Mouse (Mus musculus) lung, postnatal 0 days (tissue): ENCODE measurements around the gene Cpm.

Source experiments
- CTCF ChIP-seq: IDR thresholded peaks from 2 replicates; pipeline ENCODE4 v1.5.1; 2016; ENCODE audit warnings: antibody characterized with exemption, mild to moderate bottlenecking
- EP300 ChIP-seq: IDR thresholded peaks from 2 replicates; pipeline ENCODE4 v1.6.1; 2016; ENCODE audit warnings: antibody characterized with exemption, mild to moderate bottlenecking, control low read depth

GRCm38 (mm10) chr10:117635823-117636589 is 6.7 kb downstream of the Cpm start:
- TF ChIP-seq CTCF = peak; percentile 14; the same call in 1 of the 2 replicates
- no peak for TF ChIP-seq EP300
